Mouse (Mus musculus) cerebellum, adult 9-10 months (tissue): ENCODE data around the gene Myoc.

Source experiments
- DNase-seq: peaks from one replicate; pipeline ENCODE4 v3.0.0; 2022

The Myoc gene

DNA sequence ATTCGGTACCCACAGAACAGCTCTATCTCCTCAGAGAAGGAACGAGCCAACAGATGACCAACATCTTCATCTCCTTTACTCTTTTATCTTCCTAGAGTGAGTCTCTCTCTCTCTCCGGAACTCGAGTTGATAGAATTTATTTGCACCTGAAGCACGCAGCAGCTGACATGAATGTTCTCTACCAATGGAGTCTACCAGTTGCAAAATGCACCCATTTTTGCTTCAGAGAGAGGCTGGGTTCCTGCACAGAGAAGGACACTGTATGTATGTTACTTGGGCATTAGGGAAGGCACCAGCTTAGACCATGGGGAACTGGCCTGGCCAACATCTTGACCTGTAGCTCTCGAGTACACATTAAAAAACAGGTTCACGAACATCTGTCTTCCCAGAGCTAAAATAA lies 19.2 kb downstream of the Myoc start, which contains the start of gene Myocos:
Gene Myocos (minus strand): TSS at position 101 of the 400 bp plus-strand sequence.
- no peak for DNase-seq

GRCm38 (mm10) chr1:162660276-162660860 lies 21.4 kb downstream of the Myoc start:
- DNase-seq, result no peak

DNA sequence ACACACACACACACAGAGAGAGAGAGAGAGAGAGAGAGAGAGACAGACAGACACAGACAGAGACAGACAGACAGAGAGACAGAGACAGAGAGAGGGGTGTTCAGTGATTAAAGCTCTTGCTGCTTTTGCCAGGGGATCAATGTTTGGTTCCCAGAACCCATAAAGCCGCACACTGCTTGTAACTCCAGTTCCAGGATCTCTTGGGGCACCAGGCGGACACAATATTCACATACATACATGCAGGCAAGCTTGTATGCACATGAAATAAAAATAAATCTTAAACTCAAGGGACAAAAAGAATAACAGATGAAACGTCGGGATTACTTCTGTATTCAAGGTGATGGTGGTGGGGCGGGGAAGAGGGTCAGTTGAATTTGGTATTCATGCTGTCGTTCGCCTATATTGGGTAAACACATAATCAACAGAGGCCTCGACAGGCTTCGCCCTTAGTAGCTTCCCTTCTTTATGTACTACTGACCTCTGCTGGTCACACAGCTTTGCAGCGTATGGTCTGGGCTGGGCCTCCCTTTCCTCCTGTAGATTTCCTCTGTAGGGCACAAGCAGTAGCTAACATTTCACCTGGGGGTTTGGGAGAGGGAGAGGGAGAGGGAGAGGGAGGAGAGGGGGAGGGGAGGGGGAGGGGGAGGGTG lies 26.0 kb downstream of the Myoc start:
- peak; percentile 86 for DNase-seq

DNA sequence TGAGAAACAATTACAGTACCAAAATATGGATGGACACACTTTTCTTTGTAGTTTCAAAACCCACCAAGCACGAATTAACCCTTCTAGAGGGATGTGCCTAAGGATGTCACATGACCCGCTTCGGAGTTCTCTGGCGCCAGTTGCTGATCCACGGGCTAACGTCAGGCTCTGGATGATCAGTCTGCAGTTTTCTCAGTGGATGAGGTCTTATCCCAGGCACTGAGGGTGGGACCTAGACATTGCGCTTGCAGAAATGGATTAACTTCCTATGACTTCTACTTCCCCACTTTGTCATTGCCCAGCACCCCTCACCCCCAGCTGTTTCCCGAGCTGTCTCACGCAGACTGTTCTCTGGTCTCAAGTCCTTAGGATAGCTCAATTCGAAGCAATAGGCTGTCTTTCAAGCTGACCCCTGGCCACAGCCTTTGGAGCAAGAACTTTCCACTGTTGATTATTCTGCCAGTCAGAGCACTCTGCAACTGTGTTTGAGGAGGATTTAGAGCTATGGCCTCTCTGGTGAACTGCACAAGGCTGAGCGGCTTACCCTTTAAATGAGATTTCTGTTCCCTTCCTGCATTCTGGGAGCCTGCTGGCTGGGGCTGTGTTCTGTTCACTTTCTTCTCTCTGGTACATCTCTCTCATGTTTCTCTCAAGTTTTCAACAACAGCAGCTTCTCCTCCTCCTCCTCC lies 26.7 kb downstream of the Myoc start:
- DNase-seq, result no peak

- no peak for DNase-seq
Observed at GRCm38 (mm10) chr1:162693721-162694120, 54.8 kb downstream of the Myoc start.

GRCm38 (mm10) chr1:162697866-162698265 lies 58.9 kb downstream of the Myoc start:
- DNase-seq, result no peak
